Mouse (Mus musculus): Measurements from ENCODE around the gene Smim15. TPM values are rescaled to one million over a fixed set of nuclear protein-coding genes. Genes with fewer than 3 reads are reported as not detected.

The Smim15 gene
- polyA plus RNA-seq (2014; fragmentation: Illumina TruSeq; extraction: RNeasy Lipid Tissue Mini Kit (QIAGEN cat#74804); ENCODE audit: low read depth, low replicate concordance), result 30.0 TPM

GRCm38 (mm10) chr13:108044222-108044941 lies at the start of gene Smim15:
Smim15 (plus strand) TSS chr13:108044446.

Other genes with a start within 250 kb of the Smim15 start
- 47.0 TPM for gene Ndufaf2, start 114.2 kb downstream of the Smim15 start, polyA plus RNA-seq (2014; fragmentation: Illumina TruSeq; extraction: RNeasy Lipid Tissue Mini Kit (QIAGEN cat#74804); ENCODE audit: low read depth, low replicate concordance)
- 4.4 TPM for gene Ercc8, start 114.3 kb downstream of the Smim15 start, polyA plus RNA-seq (2014; fragmentation: Illumina TruSeq; extraction: RNeasy Lipid Tissue Mini Kit (QIAGEN cat#74804); ENCODE audit: low read depth, low replicate concordance)
- gene Elovl7, start 170.0 kb downstream of the Smim15 start, polyA plus RNA-seq (2014; fragmentation: Illumina TruSeq; extraction: RNeasy Lipid Tissue Mini Kit (QIAGEN cat#74804); ENCODE audit: low read depth, low replicate concordance), result 0.50 TPM